Mouse (Mus musculus): ENCODE measurements at regions not wholly inside any gene's neighbourhood (a gene's known extent, or its start where the extent isn't known, plus 50 kb on each side); places are given as distances from the start of the nearest gene placed in this dataset.

- H3K27ac ChIP-seq (ENCODE audit: insufficient read depth, low read length), result no peak overlapping the region
- no peaks in the 10 kb centered on the region for H3K4me1 ChIP-seq (ENCODE audit: control insufficient read depth, insufficient read depth, low read length)
- TF ChIP-seq POLR2A (IDR thresholded peaks at IDR 0.05; ENCODE audit: extremely low read depth, insufficient read depth, low read length) (no peak), CTCF (IDR thresholded peaks at IDR 0.05; ENCODE audit: extremely low read depth, insufficient read depth, low read length) (no peak)
Observed at GRCm38 (mm10) chr2:159446434-159446833, 651.8 kb downstream of the Dhx35 start.

GRCm38 (mm10) chr2:159446886-159447285 is 652.3 kb downstream of the Dhx35 start:
- H3K4me3 ChIP-seq (ENCODE audit: insufficient read depth, low read length), result no peak overlapping the region
- no peaks in the 10 kb centered on the region for H3K4me1 ChIP-seq (ENCODE audit: control insufficient read depth, insufficient read depth, low read length)
- TF ChIP-seq CTCF (IDR thresholded peaks at IDR 0.05; ENCODE audit: extremely low read depth, insufficient read depth, low read length) (no peak), POLR2A (IDR thresholded peaks at IDR 0.05; ENCODE audit: extremely low read depth, insufficient read depth, low read length) (no peak)
- no peak overlapping the region for H3K27ac ChIP-seq (ENCODE audit: insufficient read depth, low read length)

More at GRCm38 (mm10) chr2:159446434-159446833, 651.8 kb downstream of the Dhx35 start:
- H3K4me3 ChIP-seq (ENCODE audit: insufficient read depth, low read length), result no peak overlapping the region

- H3K4me3 ChIP-seq (ENCODE audit: insufficient read depth, low read length), result no peak overlapping the region
- H3K27ac ChIP-seq (ENCODE audit: insufficient read depth, low read length), result no peak overlapping the region
- no peaks in the 10 kb centered on the region for H3K4me1 ChIP-seq (ENCODE audit: control insufficient read depth, insufficient read depth, low read length)
- TF ChIP-seq CTCF (IDR thresholded peaks at IDR 0.05; ENCODE audit: extremely low read depth, insufficient read depth, low read length) (no peak), POLR2A (IDR thresholded peaks at IDR 0.05; ENCODE audit: extremely low read depth, insufficient read depth, low read length) (no peak)
Observed at GRCm38 (mm10) chr2:159448976-159449375, 654.4 kb downstream of the Dhx35 start.

- Histone ChIP-seq H3K4me1 (ENCODE audit: control insufficient read depth, insufficient read depth, low read length) (no peaks in the 10 kb centered on the region), H3K4me3 (ENCODE audit: insufficient read depth, low read length) (no peak overlapping the region), H3K27ac (ENCODE audit: insufficient read depth, low read length) (no peak overlapping the region)
- TF ChIP-seq POLR2A (IDR thresholded peaks at IDR 0.05; ENCODE audit: extremely low read depth, insufficient read depth, low read length), result no peak
- TF ChIP-seq CTCF (IDR thresholded peaks at IDR 0.05; ENCODE audit: extremely low read depth, insufficient read depth, low read length), result no peak
Observed at GRCm38 (mm10) chr2:159451439-159451838, 656.8 kb downstream of the Dhx35 start.

- TF ChIP-seq CTCF (IDR thresholded peaks at IDR 0.05; ENCODE audit: extremely low read depth, insufficient read depth, low read length) (no peak), POLR2A (IDR thresholded peaks at IDR 0.05; ENCODE audit: extremely low read depth, insufficient read depth, low read length) (no peak)
- Histone ChIP-seq H3K4me3 (ENCODE audit: insufficient read depth, low read length) (no peak overlapping the region), H3K27ac (ENCODE audit: insufficient read depth, low read length) (no peak overlapping the region), H3K4me1 (ENCODE audit: control insufficient read depth, insufficient read depth, low read length) (no peaks in the 10 kb centered on the region)
Observed at GRCm38 (mm10) chr2:159481399-159482080, 686.9 kb downstream of the Dhx35 start.

GRCm38 (mm10) chr2:159491090-159491489 is 696.5 kb downstream of the Dhx35 start:
- Histone ChIP-seq H3K4me3 (ENCODE audit: insufficient read depth, low read length) (no peak overlapping the region), H3K4me1 (ENCODE audit: control insufficient read depth, insufficient read depth, low read length) (no peaks in the 10 kb centered on the region), H3K27ac (ENCODE audit: insufficient read depth, low read length) (no peak overlapping the region)
- no peak for TF ChIP-seq POLR2A (IDR thresholded peaks at IDR 0.05; ENCODE audit: extremely low read depth, insufficient read depth, low read length)

GRCm38 (mm10) chr2:159498691-159499090 is 704.1 kb downstream of the Dhx35 start:
- H3K27ac ChIP-seq (ENCODE audit: insufficient read depth, low read length), result no peak overlapping the region
- TF ChIP-seq POLR2A (IDR thresholded peaks at IDR 0.05; ENCODE audit: extremely low read depth, insufficient read depth, low read length) (no peak), CTCF (IDR thresholded peaks at IDR 0.05; ENCODE audit: extremely low read depth, insufficient read depth, low read length) (no peak)
- no peak overlapping the region for H3K4me3 ChIP-seq (ENCODE audit: insufficient read depth, low read length)
- H3K4me1 ChIP-seq (ENCODE audit: control insufficient read depth, insufficient read depth, low read length), result no peaks in the 10 kb centered on the region

- Histone ChIP-seq H3K4me1 (ENCODE audit: control insufficient read depth, insufficient read depth, low read length) (no peaks in the 10 kb centered on the region), H3K4me3 (ENCODE audit: insufficient read depth, low read length) (no peak overlapping the region), H3K27ac (ENCODE audit: insufficient read depth, low read length) (no peak overlapping the region)
- no peak for TF ChIP-seq CTCF (IDR thresholded peaks at IDR 0.05; ENCODE audit: extremely low read depth, insufficient read depth, low read length)
- TF ChIP-seq POLR2A (IDR thresholded peaks at IDR 0.05; ENCODE audit: extremely low read depth, insufficient read depth, low read length), result no peak
Observed at GRCm38 (mm10) chr2:159501039-159501438, 706.4 kb downstream of the Dhx35 start.

GRCm38 (mm10) chr2:159519066-159519465 is 724.5 kb downstream of the Dhx35 start:
- Histone ChIP-seq H3K4me3 (ENCODE audit: insufficient read depth, low read length) (no peak overlapping the region), H3K4me1 (ENCODE audit: control insufficient read depth, insufficient read depth, low read length) (no peaks in the 10 kb centered on the region), H3K27ac (ENCODE audit: insufficient read depth, low read length) (no peak overlapping the region)
- TF ChIP-seq CTCF (IDR thresholded peaks at IDR 0.05; ENCODE audit: extremely low read depth, insufficient read depth, low read length) (no peak), POLR2A (IDR thresholded peaks at IDR 0.05; ENCODE audit: extremely low read depth, insufficient read depth, low read length) (no peak)

GRCm38 (mm10) chr2:159523739-159524138 is 729.1 kb downstream of the Dhx35 start:
- no peak overlapping the region for H3K4me3 ChIP-seq (ENCODE audit: insufficient read depth, low read length)
- TF ChIP-seq POLR2A (IDR thresholded peaks at IDR 0.05; ENCODE audit: extremely low read depth, insufficient read depth, low read length) (no peak), CTCF (IDR thresholded peaks at IDR 0.05; ENCODE audit: extremely low read depth, insufficient read depth, low read length) (no peak)
- H3K4me1 ChIP-seq (ENCODE audit: control insufficient read depth, insufficient read depth, low read length), result no peaks in the 10 kb centered on the region
- H3K27ac ChIP-seq (ENCODE audit: insufficient read depth, low read length), result no peak overlapping the region

All from cortical plate, adult 2 months (tissue).